Mouse (Mus musculus) G1E-ER4 (cell line): ENCODE results near the gene Pdk3. TPM values are rescaled to one million over a fixed set of nuclear protein-coding genes. Genes with fewer than 3 reads are reported as not detected.

Experiments used
- GATA1 ChIP-seq: IDR thresholded peaks from one replicate; pipeline ENCODE4 v1.8.0; 2012; ENCODE audit warnings: low read length, inconsistent platforms
- polyA plus RNA-seq: library from polyadenylated mRNA; stranded (reverse); fragments of >175 nt; gene quantifications from 2 replicates; pipeline ENCODE4 v1.2.3, GENCODE M21; 2012

The Pdk3 gene
- polyA plus RNA-seq, 1 experiment = 26.5 TPM

DNA sequence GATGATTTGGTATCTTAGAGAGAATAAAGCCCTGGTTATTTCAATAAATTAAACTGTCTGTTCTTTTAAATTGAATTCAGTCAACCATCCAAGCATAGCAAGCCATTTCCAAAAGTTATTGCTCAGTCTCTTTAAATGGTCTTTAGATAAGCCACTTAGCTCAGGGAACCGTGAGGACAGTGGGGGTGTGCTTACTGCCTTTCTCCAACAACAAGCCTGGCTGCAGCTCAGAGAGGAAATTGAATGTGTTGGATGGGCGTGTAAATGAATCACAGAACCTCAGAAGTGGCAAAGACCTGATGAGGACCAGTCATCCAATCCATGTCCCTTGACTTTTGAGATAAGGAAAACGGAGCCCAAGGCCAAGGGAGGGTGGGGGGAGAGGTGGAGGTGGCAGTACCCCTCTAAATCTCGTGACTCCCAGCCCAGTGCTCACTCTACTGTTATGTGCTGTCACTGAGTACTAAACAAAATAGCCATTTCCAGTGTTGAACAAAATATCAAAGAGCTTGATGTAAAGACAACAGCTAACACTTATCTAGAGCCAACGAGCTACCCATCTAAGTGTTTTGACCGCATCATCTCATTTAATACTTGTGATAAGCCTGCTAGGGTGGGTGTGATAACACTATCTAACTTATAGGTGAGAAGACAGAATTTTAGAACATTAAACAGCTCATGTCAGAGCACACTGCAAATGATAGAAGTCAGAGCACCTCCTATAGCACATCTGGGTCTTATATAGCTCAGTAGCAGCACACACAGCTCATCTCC is 98.8 kb downstream of the Pdk3 start:
- no peak for TF ChIP-seq GATA1

DNA sequence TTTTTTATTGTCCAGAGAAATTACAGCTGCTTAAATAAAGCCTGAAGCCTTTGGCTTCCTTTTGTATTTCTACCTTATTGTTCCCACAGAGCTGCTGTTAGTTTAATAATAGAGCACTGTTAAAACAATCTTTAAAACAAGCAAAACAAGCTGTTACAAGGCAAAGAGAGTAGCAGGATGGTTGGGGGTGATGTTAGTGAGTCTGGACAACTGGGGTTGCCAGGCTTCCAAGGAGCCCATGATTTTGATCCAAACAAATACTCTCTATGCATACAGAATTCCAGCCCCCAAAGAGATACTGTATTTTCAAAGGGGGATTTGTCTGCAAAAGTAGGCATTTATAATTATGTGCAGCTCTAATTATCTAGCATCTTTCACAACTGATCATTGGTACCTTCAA is 99.6 kb downstream of the Pdk3 start:
- TF ChIP-seq GATA1 = no peak

DNA sequence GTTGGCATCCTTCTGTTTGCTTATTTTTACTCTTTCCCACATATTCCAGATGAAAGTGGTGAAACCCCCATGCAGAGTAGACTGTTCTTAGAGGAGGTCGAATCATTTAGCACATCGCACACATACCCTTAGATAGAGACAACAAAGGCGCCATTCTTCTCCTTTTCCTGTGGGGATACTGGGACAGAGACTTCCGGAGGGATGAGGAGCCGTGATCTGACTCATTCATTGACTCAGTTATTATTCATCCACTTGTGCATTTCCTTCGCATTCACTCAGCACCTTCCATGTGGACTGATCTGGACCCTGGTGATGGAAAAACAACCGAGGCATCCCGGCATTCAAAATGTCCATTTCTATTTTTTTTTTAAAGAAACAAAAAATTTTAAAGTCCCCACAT is 101.1 kb downstream of the Pdk3 start:
- TF ChIP-seq GATA1 = no peak

DNA sequence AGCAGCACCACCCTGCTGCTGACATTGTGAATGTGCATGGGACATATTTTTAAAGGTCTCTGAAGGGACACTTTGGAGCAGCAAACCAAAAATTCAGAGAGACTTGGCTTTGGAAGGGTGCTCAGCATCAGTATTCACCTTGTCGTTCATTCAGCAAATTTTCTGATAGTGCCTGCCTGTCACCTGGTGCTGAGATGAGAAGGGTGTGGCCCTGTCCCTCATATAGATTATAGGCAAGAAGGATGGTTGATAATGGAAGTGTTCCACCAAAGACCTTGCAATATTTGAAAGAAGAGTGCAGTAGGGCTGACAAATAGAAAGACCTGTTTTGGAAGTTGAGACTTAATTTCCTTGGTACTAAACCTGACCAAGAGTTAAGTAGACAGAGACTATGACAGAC is 102.5 kb downstream of the Pdk3 start:
- no peak for TF ChIP-seq GATA1

Other genes starting within 250 kb of the Pdk3 start
- gene Pola1, start 200.0 kb downstream of the Pdk3 start, polyA plus RNA-seq = 2.2 and 4.2 TPM in 2 replicates
- 2.1 and 4.4 TPM in 2 replicates for gene Pcyt1b, start 177.3 kb downstream of the Pdk3 start, polyA plus RNA-seq
- 0.03 TPM in 1 of 2 replicates, not detected in the other for gene AU015836, start 136.5 kb upstream of the Pdk3 start, polyA plus RNA-seq